Mouse (Mus musculus) erythroblast, embryonic 14.5 days (primary cell): Measurements from ENCODE around the gene Tmem238l. TPM values are rescaled to one million over a fixed set of nuclear protein-coding genes. Genes with fewer than 3 reads are reported as not detected.

Experiments
- H3K27me3 ChIP-seq: 2 replicates; pipeline ENCODE4 v1.6.1; 2012; ENCODE audit warnings: inconsistent platforms; ENCODE audit not compliant: control insufficient read depth
- H3K36me3 ChIP-seq: 2 replicates; pipeline ENCODE4 v1.6.1; 2012; ENCODE audit warnings: mild to moderate bottlenecking, inconsistent platforms; ENCODE audit not compliant: control insufficient read depth
- H3K4me1 ChIP-seq: 2 replicates; pipeline ENCODE4 v1.6.1; 2012; ENCODE audit warnings: inconsistent platforms; ENCODE audit not compliant: control insufficient read depth
- H3K4me3 ChIP-seq: replicated peaks from 2 replicates; pipeline ENCODE3; 2012; ENCODE audit warnings: moderate library complexity, mild to moderate bottlenecking, inconsistent platforms
- H3K9me3 ChIP-seq: 2 replicates; pipeline ENCODE4 v1.6.1; 2012; ENCODE audit warnings: low read length, inconsistent platforms, mixed read lengths; ENCODE audit not compliant: control insufficient read depth
- GATA1 ChIP-seq: IDR thresholded peaks from 2 replicates; pipeline ENCODE4 v1.6.1; 2012; ENCODE audit warnings: low read length, inconsistent platforms, mixed read lengths
- TAL1 ChIP-seq: IDR thresholded peaks from 3 replicates; pipeline ENCODE4 v1.6.1; 2012; ENCODE audit warnings: low read length, inconsistent platforms, mixed read lengths
- polyA plus RNA-seq: library from polyadenylated mRNA; stranded (reverse); fragments of >175 nt; gene quantifications from 2 replicates; pipeline ENCODE4 v1.2.3, GENCODE M21; 2012

Gene Tmem238l
- polyA plus RNA-seq, 1 experiment: not detected

GRCm38 (mm10) chr11:67010430-67010829, 54.0 kb downstream of the Tmem238l start:
- H3K36me3 ChIP-seq: no peaks in the 10 kb centered on the region
- H3K4me3 ChIP-seq: no peak overlapping the region
- H3K9me3 ChIP-seq: no peaks in the 10 kb centered on the region
- no peaks in the 10 kb centered on the region for H3K4me1 ChIP-seq
- no peaks in the 10 kb centered on the region for H3K27me3 ChIP-seq
- TF ChIP-seq GATA1 (no peak), TAL1 (no peak)

- Histone ChIP-seq H3K9me3 (no peaks in the 10 kb centered on the region), H3K4me3 (no peak overlapping the region), H3K4me1 (no peaks in the 10 kb centered on the region), H3K36me3 (no peaks in the 10 kb centered on the region), H3K27me3 (no peaks in the 10 kb centered on the region)
- TF ChIP-seq GATA1 (no peak), TAL1 (no peak)
Measured at GRCm38 (mm10) chr11:67011635-67012034, 55.2 kb downstream of the Tmem238l start.

Other genes starting within 250 kb of the Tmem238l start
- gene Pirt, start 44.7 kb upstream of the Tmem238l start, polyA plus RNA-seq: 0.01 TPM in 1 of 2 replicates, not detected in the other
- not detected in 2 replicates for gene Tmem220, start 68.5 kb downstream of the Tmem238l start, polyA plus RNA-seq
- gene Adprm, start 96.0 kb downstream of the Tmem238l start, polyA plus RNA-seq: 0.11 and 0.21 TPM in 2 replicates
- gene Sco1, start 96.0 kb downstream of the Tmem238l start, polyA plus RNA-seq: 0.03 and 0.09 TPM in 2 replicates
- not detected in 2 replicates for gene Myh3, start 121.7 kb downstream of the Tmem238l start, polyA plus RNA-seq
- not detected in 2 replicates for gene Myh2, start 214.4 kb downstream of the Tmem238l start, polyA plus RNA-seq
- not detected in 2 replicates for gene Myh1, start 243.4 kb downstream of the Tmem238l start, polyA plus RNA-seq